Comparison of ENCODE assay signal across 13 mouse cellular contexts in the genomic region with DNA sequence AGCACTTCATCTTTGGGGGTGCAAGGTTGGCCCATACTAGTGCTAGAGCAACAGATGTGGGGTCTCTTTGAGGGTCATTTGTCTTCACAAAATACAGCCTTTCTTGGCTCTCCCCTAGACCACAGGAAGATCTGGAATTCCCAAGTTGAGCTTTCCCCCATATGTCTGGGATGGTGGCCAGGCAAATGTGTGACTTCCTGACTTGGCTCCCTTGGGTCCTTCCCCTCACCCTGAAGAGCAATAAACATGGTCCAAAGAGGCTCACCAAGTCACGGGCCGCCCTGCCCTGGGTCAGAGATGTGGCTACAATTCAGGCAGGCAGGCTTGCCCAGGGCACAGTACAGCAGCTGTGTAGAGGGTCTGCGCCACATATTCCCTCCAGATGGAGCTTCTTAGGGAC. TPM values are rescaled to one million over a fixed set of nuclear protein-coding genes. Genes with fewer than 3 reads are reported as not detected.
DNase-seq lines count a peak whose midpoint lies in the region; ATAC-seq lines count a peak whose summit lies in the region.
"Had no signal": no experiment of that assay in that cellular context is flagged by ENCODE, and none has a peak within 500 bp of the region (broad histone marks: within the 10 kb centered on the region; RNA-seq: fewer than 3 reads in every experiment).

No protein-coding gene starts in this region.

- H3K36me3 ChIP-seq in forebrain, embryonic 15.5 days, result no peaks in the 10 kb centered on the region

- no peaks in the 10 kb centered on the region for H3K9me3 ChIP-seq in forebrain, embryonic 15.5 days
- H3K9me3 ChIP-seq: forebrain, embryonic 13.5 days had no signal

- H3K4me1 ChIP-seq in forebrain, embryonic 15.5 days, result no peaks in the 10 kb centered on the region
- H3K4me1 ChIP-seq: forebrain, embryonic 13.5 days had no signal

- intact Hi-C loops in heart, postnatal 25 days (cut with DNase I), result no loop called here

- H3K4me3 ChIP-seq in forebrain, embryonic 15.5 days, result no peak overlapping the region
- H3K4me3 ChIP-seq: forebrain, embryonic 13.5 days had no signal

- 91% methylated on average over 3 of the region's 3 CpGs for WGBS in forebrain, embryonic 15.5 days

- H3K4me2 ChIP-seq in forebrain, embryonic 15.5 days (replicated peaks), result no peak overlapping the region
- H3K4me2 ChIP-seq: forebrain, embryonic 13.5 days had no signal

- H3K9ac ChIP-seq in forebrain, embryonic 15.5 days (replicated peaks), result no peak overlapping the region
- H3K9ac ChIP-seq: forebrain, embryonic 13.5 days had no signal

- H3K27me3 ChIP-seq in forebrain, embryonic 15.5 days, result no peaks in the 10 kb centered on the region
- H3K27me3 ChIP-seq: forebrain, embryonic 13.5 days had no signal

- no peak overlapping the region for H3K27ac ChIP-seq in forebrain, embryonic 15.5 days (replicated peaks)
- H3K27ac ChIP-seq: forebrain, embryonic 13.5 days had no signal

- no peak for ATAC-seq in forebrain, embryonic 15.5 days (replicated peaks)
- no peak for ATAC-seq in erythroid progenitor cell, adult 5-6 weeks (replicated peaks; ENCODE audit: low FRiP score, poor library complexity, severe bottlenecking)
- ATAC-seq: forebrain, embryonic 13.5 days had no signal

- DNase-seq in heart, adult 11 months, result peak; percentile 96
- no peak for DNase-seq in heart, postnatal 25 days (ENCODE audit: low spot score)
- peak; percentile 54 to 56 for DNase-seq in heart, adult 9 months (ENCODE audit: low spot score in 2 of 2)
- DNase-seq in kidney, adult 11 months, result peak; percentile 36
- peak; percentile 79 for DNase-seq in lung, postnatal 10 days
- DNase-seq in gastrocnemius, postnatal 25 days, result no peak
- DNase-seq: adrenal gland, postnatal 36 days; cerebellum, postnatal 25 days; layer of hippocampus, postnatal 36 days had no signal

RNA-seq across cellular contexts. Expression of a gene that starts 44.1 kb away (rescaled TPM):
- total RNA-seq in heart, postnatal 25 days (2021), result 10 to 100 TPM; 83.0 to 93.0 TPM
- 100 to 1,000 TPM in 1 of 2 experiments, 10 to 100 TPM in 1; 89.8 to 102 TPM for total RNA-seq in gastrocnemius, postnatal 25 days (2021)
- polyA plus RNA-seq in forebrain, embryonic 15.5 days (2015; fragmentation: Nextera tagmentation; extraction: Ambion mirVana), result 8.1 and 8.3 TPM in 2 replicates
- not detected in 2 replicates for total RNA-seq in erythroid progenitor cell, adult 5-6 weeks (2015; ENCODE audit: low replicate concordance)
- total RNA-seq in erythroid progenitor cell, adult 5-6 weeks (2017; ENCODE audit: low replicate concordance), result not detected in 2 replicates
- total RNA-seq: hematopoietic stem cell, adult 5-6 weeks had no signal

RNA-seq across cellular contexts. Expression of a gene that starts 58.5 kb away (rescaled TPM):
- total RNA-seq in heart, postnatal 25 days (2021), result 100 to 1,000 TPM in 1 of 2 experiments, 10 to 100 TPM in 1; 94.0 to 106 TPM
- total RNA-seq in gastrocnemius, postnatal 25 days (2021), result 100 to 1,000 TPM in 1 of 2 experiments, 10 to 100 TPM in 1; 94.9 to 118 TPM
- polyA plus RNA-seq in forebrain, embryonic 15.5 days (2015; fragmentation: Nextera tagmentation; extraction: Ambion mirVana), result 7.4 and 7.9 TPM in 2 replicates
- total RNA-seq in erythroid progenitor cell, adult 5-6 weeks (2015; ENCODE audit: low replicate concordance), result not detected in 2 replicates
- not detected in 2 replicates for total RNA-seq in erythroid progenitor cell, adult 5-6 weeks (2017; ENCODE audit: low replicate concordance)
- total RNA-seq: hematopoietic stem cell, adult 5-6 weeks had no signal

Comparison
In these comparisons a context has a peak if more than half of its experiments do, and no peak if none do; other contexts are left out.
1. DNase-seq: peak in heart, adult 11 months (single experiment), heart, adult 9 months (2 of 2), kidney, adult 11 months (single experiment) and lung, postnatal 10 days (single experiment); none in heart, postnatal 25 days (single experiment) and gastrocnemius, postnatal 25 days (single experiment).
2. RNA of a gene that starts 44.1 kb away (total RNA-seq): 89.8 to 102 TPM in gastrocnemius, postnatal 25 days and 83.0 to 93.0 TPM in heart, postnatal 25 days; not detected in erythroid progenitor cell, adult 5-6 weeks; every median in the first group is over 10 times any median in the second.
3. RNA of a gene that starts 58.5 kb away (total RNA-seq): 94.9 to 118 TPM in gastrocnemius, postnatal 25 days and 94.0 to 106 TPM in heart, postnatal 25 days; not detected in erythroid progenitor cell, adult 5-6 weeks; every median in the first group is over 10 times any median in the second.